Mouse (Mus musculus): ENCODE results near the gene Kat14. TPM values are rescaled to one million over a fixed set of nuclear protein-coding genes. Genes with fewer than 3 reads are reported as not detected.
"Not testable (repeated sequence)": the region's sequence is repeated elsewhere in the genome, so short reads cannot be mapped to it uniquely, and the experiment has no call there.

Kat14 gene
- polyA plus RNA-seq, 1 experiment from 2014 or later: 25.0 TPM

DNA sequence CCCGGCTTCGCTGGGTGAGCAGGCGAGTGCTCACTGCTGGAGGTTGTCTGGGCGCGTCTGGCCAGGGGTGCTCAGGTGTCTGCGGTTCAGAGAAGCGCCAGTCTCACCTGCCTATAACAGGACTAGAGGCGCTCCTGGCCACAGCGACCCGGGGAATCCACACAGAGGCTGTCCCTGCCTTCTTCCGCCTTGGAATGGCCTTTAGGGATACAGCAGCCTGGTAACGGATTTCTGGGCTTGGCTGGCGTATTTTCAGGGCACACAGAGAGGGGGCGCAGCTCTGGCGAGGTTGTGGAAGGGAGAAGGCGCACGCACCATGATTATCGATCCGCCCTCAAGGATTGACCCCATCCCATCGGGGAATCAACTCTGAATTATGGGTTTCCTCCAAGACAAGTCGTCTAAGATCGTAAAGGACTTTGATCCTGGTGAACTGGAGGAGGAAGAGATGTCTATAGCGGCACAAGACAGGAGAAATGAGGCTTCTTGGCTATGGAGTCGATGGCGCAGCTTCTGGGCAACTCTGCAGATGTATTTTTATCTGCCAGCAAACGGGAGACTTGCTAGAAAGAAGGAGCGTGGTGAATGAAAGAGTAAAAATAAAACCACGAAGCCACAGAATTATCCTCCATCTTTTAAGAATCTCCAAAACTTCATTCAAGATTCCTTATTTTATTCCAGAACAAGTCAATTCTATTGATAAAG, 35.5 kb upstream of the Kat14 start:
- H3K4me3 ChIP-seq (ENCODE audit: low read depth, low read length): peak overlapping the region; percentile 55
- no peaks in the 10 kb centered on the region for H3K36me3 ChIP-seq (ENCODE audit: control insufficient read depth, insufficient read depth, low read length)
- H3K4me2 ChIP-seq: peak overlapping the region; percentile 97
- no peak overlapping the region for H3K9ac ChIP-seq (ENCODE audit: low read depth, low read length)
- no peak overlapping the region for H3K27ac ChIP-seq (ENCODE audit: low read depth, low read length)
- no peak for ATAC-seq (replicated peaks; ENCODE audit: insufficient number of reproducible peaks, low FRiP score, low TSS enrichment)
- peaks cover 14% of the 10 kb centered on the region for H3K4me1 ChIP-seq (ENCODE audit: control insufficient read depth, insufficient read depth, low read length)
- peaks cover 66% of the 10 kb centered on the region for H3K27me3 ChIP-seq (ENCODE audit: control insufficient read depth, insufficient read depth, low read length)
- no peaks in the 10 kb centered on the region for H3K9me3 ChIP-seq (replicated peaks; ENCODE audit: control insufficient read depth, low read length)
- 8% methylated on average over 28 of the region's 28 CpGs for WGBS (ENCODE audit: insufficient replicate concordance)

DNA sequence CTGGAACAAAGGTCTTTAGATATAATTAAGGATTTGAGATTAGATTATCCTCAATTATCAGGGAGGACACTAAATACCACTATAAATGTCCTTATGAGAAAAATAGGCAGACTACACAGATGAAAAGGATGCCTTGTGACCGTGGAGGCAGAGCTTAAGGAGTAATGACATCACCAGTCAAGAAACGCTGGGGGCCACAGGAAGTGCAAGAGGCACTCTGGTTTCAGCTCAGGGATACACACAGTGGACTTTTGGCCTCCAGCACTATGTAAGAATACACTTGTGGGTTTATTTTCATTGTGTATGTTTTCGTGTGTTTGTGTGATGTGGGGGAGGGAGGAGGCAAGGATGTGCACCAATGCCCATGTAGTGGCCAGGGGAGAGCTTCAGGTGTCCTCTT, 31.6 kb upstream of the Kat14 start:
- ATAC-seq (replicated peaks; ENCODE audit: insufficient number of reproducible peaks, low FRiP score, low TSS enrichment): no peak
- H3K4me3 ChIP-seq (ENCODE audit: low read depth, low read length): no peak overlapping the region
- 54% methylated on average over 3 of the region's 3 CpGs for WGBS (ENCODE audit: insufficient replicate concordance)
- H3K9me3 ChIP-seq (replicated peaks; ENCODE audit: control insufficient read depth, low read length): no peaks in the 10 kb centered on the region
- H3K9ac ChIP-seq (ENCODE audit: low read depth, low read length): no peak overlapping the region
- no peaks in the 10 kb centered on the region for H3K36me3 ChIP-seq (ENCODE audit: control insufficient read depth, insufficient read depth, low read length)
- H3K4me2 ChIP-seq: no peak overlapping the region
- no peak overlapping the region for H3K27ac ChIP-seq (ENCODE audit: low read depth, low read length)
- H3K4me1 ChIP-seq (ENCODE audit: control insufficient read depth, insufficient read depth, low read length): no peaks in the 10 kb centered on the region; the same call in 1 of the 2 replicates
- peaks cover 28% of the 10 kb centered on the region for H3K27me3 ChIP-seq (ENCODE audit: control insufficient read depth, insufficient read depth, low read length)

DNA sequence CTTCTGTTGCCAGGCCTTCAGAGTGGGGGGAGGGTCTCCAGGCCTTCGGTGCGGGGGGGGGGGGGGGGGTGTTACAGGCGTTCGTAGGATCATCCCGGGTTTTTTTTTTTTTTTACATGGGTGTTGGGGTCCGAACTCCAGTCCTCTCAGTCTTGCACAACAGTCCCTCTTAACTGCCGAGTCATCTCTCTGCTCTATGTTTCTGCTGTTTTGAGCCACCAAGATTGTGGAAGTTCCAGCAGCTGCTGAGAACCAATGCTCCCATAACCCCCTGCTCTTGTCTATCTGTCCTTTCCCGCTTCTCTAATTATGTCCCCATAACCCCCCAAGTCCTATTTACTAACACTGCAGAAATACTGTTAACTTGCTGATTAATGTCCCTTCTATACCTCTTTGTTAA, 31.1 kb upstream of the Kat14 start:
- no peaks in the 10 kb centered on the region; the same call in 1 of the 2 replicates for H3K4me1 ChIP-seq (ENCODE audit: control insufficient read depth, insufficient read depth, low read length)
- WGBS (ENCODE audit: insufficient replicate concordance): 63% methylated on average over 8 of the region's 8 CpGs
- H3K9ac ChIP-seq (ENCODE audit: low read depth, low read length): no peak overlapping the region
- H3K27me3 ChIP-seq (ENCODE audit: control insufficient read depth, insufficient read depth, low read length): peaks cover 23% of the 10 kb centered on the region
- H3K27ac ChIP-seq (ENCODE audit: low read depth, low read length): no peak overlapping the region
- ATAC-seq (replicated peaks; ENCODE audit: insufficient number of reproducible peaks, low FRiP score, low TSS enrichment): no peak
- no peak overlapping the region for H3K4me3 ChIP-seq (ENCODE audit: low read depth, low read length)
- H3K4me2 ChIP-seq: no peak overlapping the region
- H3K36me3 ChIP-seq (ENCODE audit: control insufficient read depth, insufficient read depth, low read length): no peaks in the 10 kb centered on the region
- H3K9me3 ChIP-seq (replicated peaks; ENCODE audit: control insufficient read depth, low read length): no peaks in the 10 kb centered on the region

DNA sequence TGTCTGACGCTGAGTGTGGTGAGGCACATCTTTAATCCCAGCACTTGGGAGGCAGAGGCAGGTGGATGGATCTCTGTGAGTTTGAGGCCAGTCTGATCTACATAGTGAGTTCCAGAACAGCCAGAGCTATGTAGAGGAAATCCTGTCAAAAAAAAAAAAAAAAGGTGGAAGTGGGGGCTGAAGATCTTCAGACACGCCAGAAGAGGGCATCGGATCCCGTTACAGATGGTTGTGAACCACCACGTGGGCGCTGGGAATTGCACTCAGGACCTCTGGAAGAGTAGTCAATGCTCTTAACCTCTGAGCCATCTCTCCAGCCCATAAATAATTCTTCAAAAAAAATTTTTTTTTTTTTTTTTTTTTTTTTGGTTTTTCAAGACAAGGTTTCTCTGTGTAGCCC, 30.6 kb upstream of the Kat14 start:
- H3K9me3 ChIP-seq (replicated peaks; ENCODE audit: control insufficient read depth, low read length); H3K4me3 ChIP-seq (ENCODE audit: low read depth, low read length); H3K36me3 ChIP-seq (ENCODE audit: control insufficient read depth, insufficient read depth, low read length); H3K4me2 ChIP-seq; H3K4me1 ChIP-seq (ENCODE audit: control insufficient read depth, insufficient read depth, low read length); H3K9ac ChIP-seq (ENCODE audit: low read depth, low read length); ATAC-seq (replicated peaks; ENCODE audit: insufficient number of reproducible peaks, low FRiP score, low TSS enrichment); H3K27ac ChIP-seq (ENCODE audit: low read depth, low read length): not testable (repeated sequence)
- H3K27me3 ChIP-seq (ENCODE audit: control insufficient read depth, insufficient read depth, low read length): peaks cover 19% of the 10 kb centered on the region
- WGBS (ENCODE audit: insufficient replicate concordance): 72% methylated on average over 6 of the region's 6 CpGs

DNA sequence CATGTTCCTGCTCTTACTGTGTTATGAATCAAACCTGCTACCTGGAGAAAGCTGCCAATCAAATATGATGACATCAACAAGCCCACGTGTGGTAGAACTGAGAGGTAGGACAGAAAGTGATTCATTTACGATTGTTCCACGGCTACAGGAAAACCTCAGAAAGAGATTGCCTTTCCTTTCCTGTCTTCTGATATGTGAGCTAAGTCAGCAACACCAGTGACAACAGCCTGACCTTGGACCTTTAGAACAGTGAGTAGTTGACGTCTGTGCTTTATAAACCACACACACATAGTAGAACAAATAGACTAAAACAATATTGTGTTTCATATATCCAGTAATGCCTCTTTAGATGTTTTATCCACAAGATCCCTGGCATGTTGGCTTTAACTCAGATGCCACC, 25.6 kb upstream of the Kat14 start:
- 49% methylated on average over 4 of the region's 4 CpGs for WGBS (ENCODE audit: insufficient replicate concordance)
- Histone ChIP-seq H3K36me3 (ENCODE audit: control insufficient read depth, insufficient read depth, low read length) (no peaks in the 10 kb centered on the region), H3K4me1 (ENCODE audit: control insufficient read depth, insufficient read depth, low read length) (no peaks in the 10 kb centered on the region), H3K9ac (ENCODE audit: low read depth, low read length) (no peak overlapping the region), H3K27me3 (ENCODE audit: control insufficient read depth, insufficient read depth, low read length) (no peaks in the 10 kb centered on the region; the same call in 1 of the 2 replicates), H3K4me2 (no peak overlapping the region), H3K4me3 (ENCODE audit: low read depth, low read length) (no peak overlapping the region), H3K27ac (ENCODE audit: low read depth, low read length) (no peak overlapping the region), H3K9me3 (replicated peaks; ENCODE audit: control insufficient read depth, low read length) (no peaks in the 10 kb centered on the region)
- ATAC-seq (replicated peaks; ENCODE audit: insufficient number of reproducible peaks, low FRiP score, low TSS enrichment): no peak

DNA sequence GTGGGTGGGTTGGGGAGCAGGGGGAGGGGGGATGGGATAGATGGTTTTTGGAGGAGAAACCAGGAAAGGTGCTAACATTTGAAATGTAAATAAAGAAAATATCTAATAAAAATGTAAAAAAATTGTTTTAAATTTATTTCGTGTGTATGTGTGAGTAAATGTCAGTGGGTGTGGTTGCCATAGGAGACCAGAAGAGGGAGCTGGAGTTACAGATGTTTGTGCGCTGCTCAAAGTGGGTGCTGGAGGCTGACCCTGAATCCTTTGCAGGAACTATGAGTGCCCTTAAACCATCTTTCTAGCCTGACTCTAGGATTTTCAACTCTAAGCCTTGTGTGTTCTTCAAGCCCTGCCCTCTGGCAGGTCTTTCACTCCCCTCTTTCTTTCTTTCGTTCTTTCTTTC, 20.3 kb upstream of the Kat14 start:
- Histone ChIP-seq H3K4me3 (ENCODE audit: low read depth, low read length) (no peak overlapping the region), H3K27ac (ENCODE audit: low read depth, low read length) (no peak overlapping the region), H3K27me3 (ENCODE audit: control insufficient read depth, insufficient read depth, low read length) (no peaks in the 10 kb centered on the region; the same call in 1 of the 2 replicates), H3K4me1 (ENCODE audit: control insufficient read depth, insufficient read depth, low read length) (no peaks in the 10 kb centered on the region), H3K9ac (ENCODE audit: low read depth, low read length) (no peak overlapping the region), H3K4me2 (no peak overlapping the region), H3K9me3 (replicated peaks; ENCODE audit: control insufficient read depth, low read length) (no peaks in the 10 kb centered on the region), H3K36me3 (ENCODE audit: control insufficient read depth, insufficient read depth, low read length) (no peaks in the 10 kb centered on the region)
- no peak for ATAC-seq (replicated peaks; ENCODE audit: insufficient number of reproducible peaks, low FRiP score, low TSS enrichment)
- 60% methylated on average over 3 of the region's 3 CpGs for WGBS (ENCODE audit: insufficient replicate concordance)

DNA sequence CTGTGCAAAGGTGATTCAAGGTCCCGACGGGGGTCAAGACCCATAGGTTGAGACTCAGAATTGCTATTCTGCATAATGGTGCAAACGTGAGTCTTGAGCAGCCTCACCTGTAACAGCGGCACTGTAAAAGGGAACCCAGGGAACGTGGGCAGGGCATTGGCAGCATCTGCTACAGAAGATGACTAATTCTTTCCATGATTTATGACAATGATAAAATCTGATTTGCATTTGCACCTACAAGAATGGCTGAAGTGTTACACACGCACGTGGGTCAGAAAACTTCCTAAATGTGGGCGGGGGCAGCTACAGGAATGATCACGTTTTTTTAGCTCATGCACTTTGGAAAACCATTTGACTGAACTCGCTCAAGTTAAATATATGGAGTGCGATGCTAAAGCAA, 15.9 kb upstream of the Kat14 start:
- no peak for ATAC-seq (replicated peaks; ENCODE audit: insufficient number of reproducible peaks, low FRiP score, low TSS enrichment)
- H3K4me3 ChIP-seq (ENCODE audit: low read depth, low read length): no peak overlapping the region
- 0 out of 2 replicates have a peak, but pooled peaks cover 2% of the 10 kb centered on the region for H3K27me3 ChIP-seq (ENCODE audit: control insufficient read depth, insufficient read depth, low read length)
- 84% methylated on average over 11 of the region's 11 CpGs for WGBS (ENCODE audit: insufficient replicate concordance)
- no peak overlapping the region for H3K4me2 ChIP-seq
- H3K27ac ChIP-seq (ENCODE audit: low read depth, low read length): no peak overlapping the region
- no peak overlapping the region for H3K9ac ChIP-seq (ENCODE audit: low read depth, low read length)
- no peaks in the 10 kb centered on the region for H3K36me3 ChIP-seq (ENCODE audit: control insufficient read depth, insufficient read depth, low read length)
- H3K4me1 ChIP-seq (ENCODE audit: control insufficient read depth, insufficient read depth, low read length): no peaks in the 10 kb centered on the region
- H3K9me3 ChIP-seq (replicated peaks; ENCODE audit: control insufficient read depth, low read length): no peaks in the 10 kb centered on the region

DNA sequence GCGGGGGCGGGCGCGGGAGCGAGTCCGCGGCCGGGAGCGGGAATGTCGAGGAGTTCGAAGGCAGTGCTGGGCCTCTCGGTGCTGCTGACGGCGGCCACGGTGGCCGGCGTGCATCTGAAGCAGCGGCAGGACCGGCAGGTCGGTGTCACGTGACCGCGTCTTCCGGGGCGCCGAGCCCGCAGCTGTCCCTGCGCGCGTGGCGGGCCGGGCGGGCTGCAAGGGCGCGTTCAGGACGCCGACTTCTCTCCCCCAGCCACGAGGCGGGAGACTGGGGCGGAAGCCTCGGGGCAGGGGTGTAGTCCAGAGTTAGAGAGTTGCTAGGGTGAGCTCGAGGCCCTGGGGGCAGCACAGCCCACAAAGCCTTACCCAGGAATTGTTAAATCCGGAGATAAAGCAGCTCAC, 238 bp downstream of the Kat14 start:
- Histone ChIP-seq H3K9ac (ENCODE audit: low read depth, low read length) (peak overlapping the region; percentile 95), H3K4me1 (ENCODE audit: control insufficient read depth, insufficient read depth, low read length) (peaks cover 3% of the 10 kb centered on the region; the same call in 1 of the 2 replicates), H3K27me3 (ENCODE audit: control insufficient read depth, insufficient read depth, low read length) (no peaks in the 10 kb centered on the region), H3K36me3 (ENCODE audit: control insufficient read depth, insufficient read depth, low read length) (0 out of 2 replicates have a peak, but pooled peaks cover 9% of the 10 kb centered on the region), H3K4me2 (peak overlapping the region; percentile 74), H3K4me3 (ENCODE audit: low read depth, low read length) (peak overlapping the region; percentile 88), H3K9me3 (replicated peaks; ENCODE audit: control insufficient read depth, low read length) (no peaks in the 10 kb centered on the region), H3K27ac (ENCODE audit: low read depth, low read length) (peak overlapping the region; percentile 93)
- peak; percentile 80 for ATAC-seq (replicated peaks; ENCODE audit: insufficient number of reproducible peaks, low FRiP score, low TSS enrichment)
- WGBS (ENCODE audit: insufficient replicate concordance): under 1% methylated on average over 42 of the region's 43 CpGs

DNA sequence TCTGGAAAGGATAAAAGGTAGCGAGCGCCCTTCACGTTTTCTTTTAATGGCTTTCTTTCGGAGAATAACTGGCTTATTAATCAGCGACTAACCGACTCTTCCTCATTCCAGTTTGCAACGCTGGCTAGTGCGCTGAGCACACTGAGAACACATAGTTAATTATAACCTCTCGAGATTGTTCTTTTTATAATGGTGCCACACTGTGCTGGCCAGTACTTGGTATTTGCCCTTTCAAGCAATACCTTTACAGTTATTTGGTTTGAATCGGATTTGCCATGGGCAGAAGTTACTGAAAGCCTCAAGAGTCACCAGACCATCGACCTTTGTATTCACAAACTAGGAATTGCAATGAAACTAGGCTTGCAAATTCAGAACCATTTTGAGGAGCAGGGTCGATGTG, 728 bp downstream of the Kat14 start:
- Histone ChIP-seq H3K4me3 (ENCODE audit: low read depth, low read length) (peak overlapping the region; percentile 88), H3K36me3 (ENCODE audit: control insufficient read depth, insufficient read depth, low read length) (0 out of 2 replicates have a peak, but pooled peaks cover 9% of the 10 kb centered on the region), H3K27me3 (ENCODE audit: control insufficient read depth, insufficient read depth, low read length) (no peaks in the 10 kb centered on the region), H3K9ac (ENCODE audit: low read depth, low read length) (peak overlapping the region; percentile 95), H3K4me2 (peak overlapping the region; percentile 74), H3K27ac (ENCODE audit: low read depth, low read length) (peak overlapping the region; percentile 93), H3K9me3 (replicated peaks; ENCODE audit: control insufficient read depth, low read length) (no peaks in the 10 kb centered on the region), H3K4me1 (ENCODE audit: control insufficient read depth, insufficient read depth, low read length) (peaks cover 3% of the 10 kb centered on the region; the same call in 1 of the 2 replicates)
- 2% methylated on average over 12 of the region's 12 CpGs for WGBS (ENCODE audit: insufficient replicate concordance)
- no peak for ATAC-seq (replicated peaks; ENCODE audit: insufficient number of reproducible peaks, low FRiP score, low TSS enrichment)

Measured in heart, embryonic 11.5 days (tissue).